Mouse (Mus musculus) heart, embryonic 13.5 days (tissue): Measurements from ENCODE around the gene Prkn. TPM values are rescaled to one million over a fixed set of nuclear protein-coding genes. Genes with fewer than 3 reads are reported as not detected.

Source experiments
- ATAC-seq: fragments of 200-750 bp; cut with Nextera tagmentation; 2 replicates; pipeline ENCODE4 v1.8.0; 2017; ENCODE audit warnings: moderate TSS enrichment; ENCODE audit not compliant: insufficient number of reproducible peaks, low FRiP score, low TSS enrichment; ENCODE audit errors: extremely low read depth
- H3K27ac ChIP-seq: fragments of 300-500 bp; sonication (generic); replicated peaks from 2 replicates; pipeline ENCODE4 v1.5.1; 2015; ENCODE audit warnings: moderate library complexity, mild to moderate bottlenecking, inconsistent platforms
- H3K27me3 ChIP-seq: fragments of 300-500 bp; sonication (generic); replicated peaks from 2 replicates; pipeline ENCODE4 v1.6.1; 2015; ENCODE audit warnings: mild to moderate bottlenecking, inconsistent platforms
- H3K36me3 ChIP-seq: fragments of 300-500 bp; sonication (generic); 2 replicates; pipeline ENCODE4 v1.6.1; 2015; ENCODE audit warnings: mild to moderate bottlenecking, inconsistent platforms
- H3K4me1 ChIP-seq: fragments of 300-500 bp; sonication (generic); 2 replicates; pipeline ENCODE4 v1.6.1; 2015; ENCODE audit warnings: inconsistent platforms
- H3K4me2 ChIP-seq: fragments of 300-500 bp; sonication (generic); 2 replicates; pipeline ENCODE4 v1.6.1; 2015; ENCODE audit warnings: inconsistent platforms, mild to moderate bottlenecking, moderate library complexity
- H3K4me3 ChIP-seq: fragments of 300-500 bp; sonication (generic); 2 replicates; pipeline ENCODE4 v1.5.1; 2015; ENCODE audit warnings: moderate library complexity, mild to moderate bottlenecking, inconsistent platforms
- H3K9ac ChIP-seq: fragments of 300-500 bp; sonication (generic); 2 replicates; pipeline ENCODE4 v1.6.1; 2015; ENCODE audit warnings: inconsistent platforms, mild to moderate bottlenecking, moderate library complexity
- H3K9me3 ChIP-seq: fragments of 300-500 bp; sonication (generic); 2 replicates; pipeline ENCODE4 v1.6.1; 2016; ENCODE audit warnings: inconsistent platforms
- WGBS: fragments of 180-500 bp; shearing (Covaris S2); methylation state at CpG from one replicate; pipeline ENCODE4 v1.1.7; 2015; ENCODE audit warnings: mixed read lengths; 5-methylcytosine and 5-hydroxymethylcytosine counted together
- polyA plus RNA-seq: library from polyadenylated mRNA; unstranded; fragments of >200 nt; fragmentation: Nextera tagmentation; extraction: Ambion mirVana; gene quantifications from 2 replicates; pipeline ENCODE4 v1.2.1, GENCODE M21; 2015

Gene Prkn
- 1.7 and 1.8 TPM in 2 replicates for polyA plus RNA-seq

GRCm38 (mm10) chr17:10840148-10840707 is at the start of gene Prkn, which contains the start of gene Pacrg:
Gene Prkn (plus strand): TSS chr17:10840384.
Gene Pacrg (minus strand): TSS chr17:10840311.
- H3K9me3 ChIP-seq: no peaks in the 10 kb centered on the region
- WGBS: under 1% methylated on average over 33 of the region's 58 CpGs
- peak within 1 kb of the TSS; percentile 89 for H3K4me2 ChIP-seq
- peak within 1 kb of the TSS; percentile 87 for H3K9ac ChIP-seq
- H3K27me3 ChIP-seq: no peaks in the 10 kb centered on the region
- peaks cover 6% of the 10 kb centered on the region for H3K4me1 ChIP-seq
- H3K4me3 ChIP-seq: peak within 1 kb of the TSS; percentile 79
- peak within 1 kb of the TSS; percentile 69; the same call in 1 of the 2 replicates for H3K27ac ChIP-seq
- peak; percentile 90 for ATAC-seq
- no peaks in the 10 kb centered on the region for H3K36me3 ChIP-seq

GRCm38 (mm10) chr17:10791661-10792060 is 48.5 kb upstream of the Prkn start:
- 26% methylated on average over 3 of the region's 3 CpGs for WGBS
- Histone ChIP-seq H3K4me3 (no peak overlapping the region), H3K9ac (no peak overlapping the region), H3K4me2 (peak overlapping the region; percentile 24), H3K9me3 (no peaks in the 10 kb centered on the region), H3K36me3 (no peaks in the 10 kb centered on the region), H3K4me1 (peaks cover 28% of the 10 kb centered on the region), H3K27me3 (no peaks in the 10 kb centered on the region), H3K27ac (peak overlapping the region; percentile 42)
- ATAC-seq: no peak

- no peak overlapping the region for H3K4me3 ChIP-seq
- no peaks in the 10 kb centered on the region for H3K27me3 ChIP-seq
- no peak overlapping the region for H3K27ac ChIP-seq
- H3K4me2 ChIP-seq: no peak overlapping the region
- no peaks in the 10 kb centered on the region for H3K9me3 ChIP-seq
- no peaks in the 10 kb centered on the region for H3K4me1 ChIP-seq
- no peaks in the 10 kb centered on the region for H3K36me3 ChIP-seq
- 80% methylated on average over 4 of the region's 4 CpGs for WGBS
- no peak overlapping the region for H3K9ac ChIP-seq
- no peak for ATAC-seq
These were observed 33.5 kb upstream of the Prkn start for GRCm38 (mm10) chr17:10806692-10807091.

- H3K27ac ChIP-seq: no peak overlapping the region
- H3K36me3 ChIP-seq: no peaks in the 10 kb centered on the region
- 79% methylated on average over 13 of the region's 13 CpGs for WGBS
- no peak overlapping the region for H3K4me2 ChIP-seq
- no peaks in the 10 kb centered on the region for H3K4me1 ChIP-seq
- ATAC-seq: no peak
- H3K9ac ChIP-seq: no peak overlapping the region
- H3K4me3 ChIP-seq: no peak overlapping the region
- no peaks in the 10 kb centered on the region for H3K9me3 ChIP-seq
- no peaks in the 10 kb centered on the region for H3K27me3 ChIP-seq
These were observed 32.8 kb upstream of the Prkn start for GRCm38 (mm10) chr17:10807261-10807998.

- H3K27ac ChIP-seq: no peak overlapping the region
- H3K9me3 ChIP-seq: no peaks in the 10 kb centered on the region
- H3K4me2 ChIP-seq: no peak overlapping the region
- H3K27me3 ChIP-seq: no peaks in the 10 kb centered on the region
- no peak overlapping the region for H3K4me3 ChIP-seq
- no peak for ATAC-seq
- no peaks in the 10 kb centered on the region for H3K4me1 ChIP-seq
- H3K9ac ChIP-seq: no peak overlapping the region
- no peaks in the 10 kb centered on the region for H3K36me3 ChIP-seq
- 75% methylated on average over 2 of the region's 2 CpGs for WGBS
These were observed 31.6 kb upstream of the Prkn start for GRCm38 (mm10) chr17:10808571-10808970.

- no peak overlapping the region for H3K4me3 ChIP-seq
- no peak overlapping the region for H3K4me2 ChIP-seq
- no peaks in the 10 kb centered on the region for H3K27me3 ChIP-seq
- no peak overlapping the region for H3K9ac ChIP-seq
- no peaks in the 10 kb centered on the region for H3K9me3 ChIP-seq
- H3K36me3 ChIP-seq: no peaks in the 10 kb centered on the region
- no peaks in the 10 kb centered on the region for H3K4me1 ChIP-seq
- ATAC-seq: no peak
- WGBS: 61% methylated on average over 4 of the region's 4 CpGs
- no peak overlapping the region for H3K27ac ChIP-seq
These were observed 21.2 kb upstream of the Prkn start for GRCm38 (mm10) chr17:10818971-10819370.

- no peaks in the 10 kb centered on the region for H3K36me3 ChIP-seq
- no peaks in the 10 kb centered on the region for H3K27me3 ChIP-seq
- H3K4me2 ChIP-seq: peak overlapping the region; percentile 89
- 3% methylated on average over 20 of the region's 20 CpGs for WGBS
- no peak overlapping the region for H3K27ac ChIP-seq
- peaks cover 6% of the 10 kb centered on the region for H3K4me1 ChIP-seq
- peak overlapping the region; percentile 79 for H3K4me3 ChIP-seq
- H3K9ac ChIP-seq: peak overlapping the region; percentile 87
- no peak for ATAC-seq
- no peaks in the 10 kb centered on the region for H3K9me3 ChIP-seq
These were observed 582 bp downstream of the Prkn start for GRCm38 (mm10) chr17:10840731-10841201.

- no peaks in the 10 kb centered on the region for H3K9me3 ChIP-seq
- WGBS: 85% methylated on average over 3 of the region's 3 CpGs
- no peak overlapping the region for H3K9ac ChIP-seq
- H3K4me2 ChIP-seq: no peak overlapping the region
- no peaks in the 10 kb centered on the region for H3K4me1 ChIP-seq
- H3K27me3 ChIP-seq: no peaks in the 10 kb centered on the region
- H3K27ac ChIP-seq: no peak overlapping the region
- H3K4me3 ChIP-seq: no peak overlapping the region
- ATAC-seq: no peak
- no peaks in the 10 kb centered on the region for H3K36me3 ChIP-seq
These were observed 14.0 kb downstream of the Prkn start for GRCm38 (mm10) chr17:10854207-10854606.

- 68% methylated on average over 7 of the region's 7 CpGs for WGBS
- no peak overlapping the region for H3K27ac ChIP-seq
- H3K9me3 ChIP-seq: no peaks in the 10 kb centered on the region
- no peak overlapping the region for H3K9ac ChIP-seq
- H3K27me3 ChIP-seq: no peaks in the 10 kb centered on the region
- no peak overlapping the region for H3K4me2 ChIP-seq
- ATAC-seq: no peak
- H3K4me3 ChIP-seq: no peak overlapping the region
- 0 out of 2 replicates have a peak, but pooled peaks cover 8% of the 10 kb centered on the region for H3K4me1 ChIP-seq
- H3K36me3 ChIP-seq: no peaks in the 10 kb centered on the region
These were observed 34.3 kb downstream of the Prkn start for GRCm38 (mm10) chr17:10874208-10875187.

GRCm38 (mm10) chr17:10878986-10879385 is 38.8 kb downstream of the Prkn start:
- Histone ChIP-seq H3K4me1 (0 out of 2 replicates have a peak, but pooled peaks cover 8% of the 10 kb centered on the region), H3K27ac (no peak overlapping the region), H3K4me3 (no peak overlapping the region), H3K9ac (no peak overlapping the region), H3K27me3 (no peaks in the 10 kb centered on the region), H3K4me2 (no peak overlapping the region), H3K36me3 (no peaks in the 10 kb centered on the region), H3K9me3 (no peaks in the 10 kb centered on the region)
- ATAC-seq: no peak
- 73% methylated on average over 5 of the region's 5 CpGs for WGBS

GRCm38 (mm10) chr17:10882260-10882659 is 42.1 kb downstream of the Prkn start:
- no peak for ATAC-seq
- 73% methylated on average over 1 of the region's 1 CpGs for WGBS
- no peaks in the 10 kb centered on the region for H3K9me3 ChIP-seq
- no peak overlapping the region for H3K27ac ChIP-seq
- H3K4me2 ChIP-seq: no peak overlapping the region
- H3K4me1 ChIP-seq: no peaks in the 10 kb centered on the region
- no peak overlapping the region for H3K4me3 ChIP-seq
- no peak overlapping the region for H3K9ac ChIP-seq
- H3K27me3 ChIP-seq: no peaks in the 10 kb centered on the region
- no peaks in the 10 kb centered on the region for H3K36me3 ChIP-seq
